Mouse (Mus musculus): ENCODE data around the gene Ctr9.

Ctr9 gene

DNA sequence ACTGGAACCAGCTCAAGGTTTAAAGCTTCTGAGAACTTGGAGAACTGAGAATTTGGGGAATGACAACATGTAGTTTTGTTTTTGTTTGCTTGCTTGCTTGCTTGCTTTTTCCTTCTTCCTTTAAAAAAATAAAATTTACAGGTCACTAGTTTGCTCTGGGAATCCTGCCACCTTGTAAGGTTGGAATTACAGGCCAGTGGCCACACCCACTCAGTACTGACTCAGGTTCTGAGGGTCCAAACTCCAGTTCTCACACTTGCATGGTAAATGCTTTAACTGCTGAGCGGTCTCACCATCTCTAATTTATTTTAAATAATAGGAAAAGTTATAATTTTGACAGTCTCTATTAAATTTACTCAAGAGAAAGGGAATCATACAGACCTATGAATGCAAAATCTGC lies 69.4 kb downstream of the Ctr9 start:
- DNase-seq (ENCODE audit: low spot score) = no peak
